Mouse (Mus musculus): ENCODE measurements around the gene Pitpnm2.

DNA sequence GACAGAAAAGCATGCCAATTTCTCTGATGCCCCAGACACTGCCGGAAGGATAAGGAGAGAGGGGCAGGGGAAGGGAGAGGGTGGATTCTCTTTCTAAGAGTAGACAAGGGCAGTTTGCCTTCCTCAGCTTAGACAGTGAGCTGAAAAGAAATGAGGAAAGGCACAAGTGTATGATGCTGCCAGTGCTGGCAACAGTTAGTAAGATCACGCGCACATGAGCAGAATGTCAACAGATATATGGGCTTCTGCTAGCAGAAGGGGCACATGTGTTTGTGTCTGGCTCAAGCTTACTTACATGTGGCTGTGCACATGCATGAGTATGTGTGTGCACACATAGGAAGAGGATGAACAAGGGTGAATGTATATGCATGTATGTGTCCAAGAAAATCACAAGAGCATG is 65.4 kb downstream of the Pitpnm2 start:
- TF ChIP-seq CTCF (IDR thresholded peaks at IDR 0.05; ENCODE audit: low read depth, low read length) (no peak), POLR2A (IDR thresholded peaks at IDR 0.05; ENCODE audit: extremely low read depth, insufficient read depth, low read length) (no peak)
